In genomic region chr5:150262717-150263103, GRCm38 (mm10) we compare ENCODE assay signal across 10 mouse cellular contexts.
DNase-seq lines count a peak whose midpoint lies in the region; ATAC-seq lines count a peak whose summit lies in the region.
"Had no signal": no experiment of that assay in that cellular context is flagged by ENCODE, and none has a peak within 500 bp of the region (broad histone marks: within the 10 kb centered on the region; RNA-seq: fewer than 3 reads in every experiment).

No protein-coding gene starts in this region.

- peak; percentile 37 for DNase-seq in heart, postnatal 4 days
- no peak for DNase-seq in right cerebral cortex, postnatal 25 days
- DNase-seq in layer of hippocampus, adult 9-11 months: no peak
- DNase-seq in left cerebral cortex, postnatal 10 days (ENCODE audit: extremely low spot score in 1 of 2, low spot score in 2 of 2): no peak
- DNase-seq: adrenal gland, postnatal 14 days; lung, embryonic 14.5 days had no signal

- peak overlapping the region; percentile 77 for H3K4me2 ChIP-seq in forebrain, embryonic 15.5 days (replicated peaks)
- no peak overlapping the region for H3K4me2 ChIP-seq in forebrain, embryonic 12.5 days
- peak overlapping the region; percentile 76 for H3K4me2 ChIP-seq in midbrain, embryonic 16.5 days (ENCODE audit: low read length)
- H3K4me2 ChIP-seq: lung, embryonic 14.5 days had no signal

- peak overlapping the region; percentile 61 for H3K4me3 ChIP-seq in forebrain, embryonic 15.5 days
- no peak overlapping the region for H3K4me3 ChIP-seq in forebrain, embryonic 12.5 days (replicated peaks)
- peak overlapping the region; percentile 56 for H3K4me3 ChIP-seq in midbrain, embryonic 16.5 days (ENCODE audit: low read depth, low read length)

- H3K9me3 ChIP-seq in forebrain, embryonic 15.5 days: no peaks in the 10 kb centered on the region
- no peaks in the 10 kb centered on the region for H3K9me3 ChIP-seq in forebrain, embryonic 12.5 days
- no peaks in the 10 kb centered on the region for H3K9me3 ChIP-seq in midbrain, embryonic 16.5 days (replicated peaks; ENCODE audit: control insufficient read depth, low read length, poor library complexity, severe bottlenecking)

- H3K9ac ChIP-seq in forebrain, embryonic 15.5 days (replicated peaks): no peak overlapping the region
- H3K9ac ChIP-seq in forebrain, embryonic 12.5 days: no peak overlapping the region
- H3K9ac ChIP-seq in midbrain, embryonic 16.5 days (ENCODE audit: low read depth, low read length): no peak overlapping the region
- H3K9ac ChIP-seq: lung, embryonic 14.5 days had no signal

- H3K4me1 ChIP-seq in forebrain, embryonic 15.5 days: peaks cover 27% of the 10 kb centered on the region
- H3K4me1 ChIP-seq in forebrain, embryonic 12.5 days: peaks cover 23% of the 10 kb centered on the region
- H3K4me1 ChIP-seq in midbrain, embryonic 16.5 days (ENCODE audit: control insufficient read depth, insufficient read depth, low read length): peaks cover 38% of the 10 kb centered on the region

- WGBS in forebrain, embryonic 15.5 days: 57% methylated on average over 5 of the region's 5 CpGs
- WGBS in forebrain, embryonic 12.5 days: 70% methylated on average over 5 of the region's 5 CpGs
- 80% methylated on average over 5 of the region's 5 CpGs for WGBS in midbrain, embryonic 16.5 days

- intact Hi-C loops in left cerebral cortex, postnatal 10 days (cut with DNase I): loop anchor here (5.0 kb wide), 1 partner anchor 85 kb away; no protein-coding TSS in a partner anchor

- H3K27ac ChIP-seq in forebrain, embryonic 15.5 days (replicated peaks): no peak overlapping the region
- H3K27ac ChIP-seq in forebrain, embryonic 12.5 days: no peak overlapping the region
- no peak overlapping the region for H3K27ac ChIP-seq in midbrain, embryonic 16.5 days (ENCODE audit: low read length)

- ATAC-seq in forebrain, embryonic 15.5 days (replicated peaks): no peak
- ATAC-seq in forebrain, embryonic 12.5 days (ENCODE audit: low FRiP score): no peak
- peak; percentile 51 for ATAC-seq in activated CD4-positive, CD25-positive, alpha-beta regulatory T cell, adult 4 months
- no peak for ATAC-seq in midbrain, embryonic 16.5 days

- no peaks in the 10 kb centered on the region for H3K36me3 ChIP-seq in forebrain, embryonic 15.5 days
- no peaks in the 10 kb centered on the region for H3K36me3 ChIP-seq in forebrain, embryonic 12.5 days (replicated peaks)
- H3K36me3 ChIP-seq in midbrain, embryonic 16.5 days (ENCODE audit: control insufficient read depth, insufficient read depth, low read length): no peaks in the 10 kb centered on the region

- no peaks in the 10 kb centered on the region for H3K27me3 ChIP-seq in forebrain, embryonic 15.5 days
- H3K27me3 ChIP-seq in forebrain, embryonic 12.5 days: no peaks in the 10 kb centered on the region; the same call in 1 of the 2 replicates
- H3K27me3 ChIP-seq in midbrain, embryonic 16.5 days (ENCODE audit: control insufficient read depth, insufficient read depth, low read depth, low read length): no peaks in the 10 kb centered on the region
